Mouse (Mus musculus) lung, postnatal 0 days (tissue): ENCODE data around the gene Hoga1. TPM values are rescaled to one million over a fixed set of nuclear protein-coding genes. Genes with fewer than 3 reads are reported as not detected.
A peak's percentile ranks its signal among the peaks of the same experiment; 100 is the strongest.

ENCODE experiments used
- ATAC-seq: fragments of 200-750 bp; cut with Nextera tagmentation; 2 replicates; pipeline ENCODE4 v1.8.0; 2017; ENCODE audit warnings: moderate library complexity
- DNase-seq: peaks from one replicate; pipeline ENCODE4 v3.0.0-alpha.2; 2016; ENCODE audit warnings: low spot score
- H3K27ac ChIP-seq: fragments of 300-500 bp; sonication (generic); 2 replicates; pipeline ENCODE4 v1.5.1; 2014; ENCODE audit warnings: antibody characterized with exemption, mild to moderate bottlenecking, low read length, mixed read lengths
- H3K27me3 ChIP-seq: fragments of 300-500 bp; sonication (generic); replicated peaks from 2 replicates; pipeline ENCODE4 v1.6.1; 2014; ENCODE audit warnings: low read length, mixed read lengths; ENCODE audit not compliant: insufficient read depth
- H3K36me3 ChIP-seq: fragments of 300-500 bp; sonication (generic); 2 replicates; pipeline ENCODE4 v1.6.1; 2014; ENCODE audit warnings: low read length, mixed read lengths; ENCODE audit not compliant: insufficient read depth
- H3K4me1 ChIP-seq: fragments of 300-500 bp; sonication (generic); 2 replicates; pipeline ENCODE4 v1.6.1; 2014; ENCODE audit warnings: antibody characterized with exemption, low read depth, low read length, mixed read lengths; ENCODE audit not compliant: insufficient read depth
- H3K4me2 ChIP-seq: fragments of 300-500 bp; sonication (generic); replicated peaks from 2 replicates; pipeline ENCODE4 v1.6.1; 2014; ENCODE audit warnings: low read depth, mild to moderate bottlenecking, low read length, moderate library complexity, mixed read lengths
- H3K4me3 ChIP-seq: fragments of 300-500 bp; sonication (generic); 2 replicates; pipeline ENCODE4 v1.5.1; 2014; ENCODE audit warnings: low read depth, low read length
- H3K9ac ChIP-seq: fragments of 300-500 bp; sonication (generic); replicated peaks from 2 replicates; pipeline ENCODE4 v1.6.1; 2014; ENCODE audit warnings: low read depth, mild to moderate bottlenecking
- H3K9me3 ChIP-seq: fragments of 300-500 bp; sonication (generic); 2 replicates; pipeline ENCODE4 v1.6.1; 2016; ENCODE audit warnings: low read length, mixed read lengths
- CTCF ChIP-seq: IDR thresholded peaks from 2 replicates; pipeline ENCODE4 v1.5.1; 2016; ENCODE audit warnings: antibody characterized with exemption, mild to moderate bottlenecking
- EP300 ChIP-seq: IDR thresholded peaks from 2 replicates; pipeline ENCODE4 v1.6.1; 2016; ENCODE audit warnings: antibody characterized with exemption, mild to moderate bottlenecking, control low read depth
- WGBS: fragments of 180-500 bp; shearing (Covaris S2); extraction: QIAGEN DNeasy Blood & Tissue Kit; methylation state at CpG from one replicate; pipeline ENCODE4 v1.1.7; 2014; 5-methylcytosine and 5-hydroxymethylcytosine counted together
- polyA plus RNA-seq: library from polyadenylated mRNA; unstranded; fragments of >200 nt; fragmentation: Nextera tagmentation; extraction: Ambion mirVana; gene quantifications from 2 replicates; pipeline ENCODE4 v1.2.1, GENCODE M21; 2015

Hoga1 gene
- polyA plus RNA-seq, 1 experiment from 2014 or later, result 6.4 TPM

DNA sequence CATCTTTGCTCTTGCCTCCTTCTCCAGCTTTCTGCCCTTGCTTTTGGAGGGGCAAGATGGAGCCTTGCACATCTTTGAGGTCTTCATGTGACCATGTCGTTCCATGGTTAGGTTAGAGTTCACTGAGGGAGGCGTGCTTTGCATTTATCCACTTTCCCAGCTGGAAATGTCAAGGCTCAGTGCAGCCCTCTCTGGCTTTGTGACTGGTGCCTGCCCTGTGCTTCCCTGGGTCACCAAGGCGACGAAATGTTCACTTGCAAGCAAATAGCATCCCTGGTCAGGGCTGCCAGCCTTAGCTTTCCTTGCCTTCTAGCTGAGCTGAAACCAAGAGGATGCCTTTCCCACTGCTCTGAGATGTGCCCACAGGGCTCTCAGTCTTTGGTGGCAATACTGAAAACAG, 35.0 kb upstream of the Hoga1 start:
- no peaks in the 10 kb centered on the region; the same call in 1 of the 2 replicates for H3K36me3 ChIP-seq
- WGBS, result 75% methylated on average over 4 of the region's 4 CpGs
- ATAC-seq, result no peak
- H3K27me3 ChIP-seq, result no peaks in the 10 kb centered on the region
- no peak for TF ChIP-seq CTCF
- no peak for TF ChIP-seq EP300
- DNase-seq, result no peak
- H3K4me1 ChIP-seq, result no peaks in the 10 kb centered on the region
- no peak overlapping the region for H3K4me2 ChIP-seq
- H3K9ac ChIP-seq, result no peak overlapping the region
- no peaks in the 10 kb centered on the region for H3K9me3 ChIP-seq
- no peak overlapping the region for H3K4me3 ChIP-seq
- H3K27ac ChIP-seq, result no peak overlapping the region

DNA sequence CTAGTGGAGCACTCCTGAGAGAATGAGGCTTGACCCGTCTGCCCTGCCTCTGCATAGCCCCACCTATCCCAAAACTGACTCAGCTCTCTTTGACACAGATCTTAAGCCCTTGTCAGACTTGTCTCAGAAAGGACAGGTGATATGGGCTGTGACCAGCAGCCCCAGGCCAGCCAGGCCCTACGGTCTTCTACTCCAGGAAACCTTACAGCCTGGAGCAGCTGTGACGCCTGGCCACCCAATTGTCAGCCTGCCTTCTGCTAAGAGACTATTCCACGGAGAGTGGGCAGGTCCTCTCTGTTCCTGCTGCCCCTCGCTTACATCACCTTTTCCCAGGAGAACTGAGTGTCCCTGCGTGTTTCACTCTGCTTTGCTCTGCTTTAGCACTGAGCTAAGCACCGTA, 34.3 kb upstream of the Hoga1 start:
- Histone ChIP-seq H3K4me3 (no peak overlapping the region), H3K4me1 (peaks cover 4% of the 10 kb centered on the region; the same call in 1 of the 2 replicates), H3K9me3 (no peaks in the 10 kb centered on the region), H3K36me3 (no peaks in the 10 kb centered on the region; the same call in 1 of the 2 replicates), H3K27me3 (no peaks in the 10 kb centered on the region), H3K4me2 (no peak overlapping the region), H3K27ac (no peak overlapping the region), H3K9ac (no peak overlapping the region)
- WGBS, result 74% methylated on average over 7 of the region's 7 CpGs
- ATAC-seq (no peak), DNase-seq (no peak)
- no peak for TF ChIP-seq EP300
- TF ChIP-seq CTCF, result no peak

DNA sequence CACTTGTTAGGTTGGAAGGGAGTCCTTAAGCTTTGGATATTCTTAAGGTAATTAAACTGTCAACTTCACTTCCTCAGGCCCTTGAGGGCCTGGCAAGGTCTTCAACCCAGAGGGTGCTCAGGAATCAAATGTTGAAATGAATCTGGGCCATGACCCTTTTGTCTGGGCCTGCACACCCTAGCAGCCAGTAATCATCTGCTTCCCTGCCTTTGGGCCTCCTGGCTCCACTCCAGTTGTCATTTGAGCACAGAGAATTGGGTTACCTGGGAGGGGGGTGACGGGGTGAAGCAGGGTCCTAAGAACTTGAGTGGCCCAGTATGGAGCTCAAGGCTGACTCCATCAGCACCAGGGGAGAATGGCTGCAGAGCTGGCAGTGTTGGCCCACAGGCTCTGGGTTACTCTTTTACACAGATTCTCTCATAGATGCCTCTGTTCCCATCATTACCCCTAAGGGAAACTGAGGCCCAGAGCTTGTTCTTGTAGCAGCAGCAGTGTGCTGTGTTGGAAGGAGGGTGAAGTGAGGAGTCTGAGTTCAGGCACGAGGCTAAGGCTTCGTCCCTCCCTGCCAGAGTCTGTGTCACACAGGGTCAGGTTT, 31.1 kb upstream of the Hoga1 start:
- Histone ChIP-seq H3K4me1 (peaks cover 14% of the 10 kb centered on the region), H3K27me3 (no peaks in the 10 kb centered on the region), H3K9ac (no peak overlapping the region), H3K4me3 (no peak overlapping the region), H3K4me2 (no peak overlapping the region), H3K9me3 (no peaks in the 10 kb centered on the region), H3K27ac (no peak overlapping the region), H3K36me3 (no peaks in the 10 kb centered on the region; the same call in 1 of the 2 replicates)
- TF ChIP-seq CTCF (no peak), EP300 (no peak)
- ATAC-seq, result no peak
- DNase-seq, result no peak
- 91% methylated on average over 3 of the region's 3 CpGs for WGBS

DNA sequence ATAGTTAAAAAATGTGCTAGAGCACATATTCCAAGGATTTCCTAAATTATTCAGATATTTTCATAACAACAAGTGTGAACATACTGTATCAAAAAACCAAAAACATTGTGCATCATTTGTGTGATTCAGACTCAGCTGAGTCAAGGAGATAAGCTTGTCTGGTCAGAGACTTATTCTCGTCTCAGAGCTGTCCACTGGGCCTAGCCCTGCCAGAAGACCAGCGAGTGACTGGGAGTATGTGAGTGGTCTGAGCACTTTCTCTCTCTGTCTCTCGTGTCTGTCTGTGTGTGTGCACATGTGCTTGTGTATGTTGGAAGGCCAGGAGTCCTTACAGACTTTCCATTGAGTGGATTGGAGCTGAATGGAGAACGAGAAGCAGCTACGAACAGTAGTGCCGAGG, 30.4 kb upstream of the Hoga1 start:
- Histone ChIP-seq H3K36me3 (no peaks in the 10 kb centered on the region; the same call in 1 of the 2 replicates), H3K9me3 (no peaks in the 10 kb centered on the region), H3K27ac (no peak overlapping the region), H3K4me2 (no peak overlapping the region), H3K27me3 (no peaks in the 10 kb centered on the region), H3K4me1 (peaks cover 16% of the 10 kb centered on the region), H3K9ac (no peak overlapping the region), H3K4me3 (no peak overlapping the region)
- TF ChIP-seq CTCF (no peak), EP300 (no peak)
- ATAC-seq (no peak), DNase-seq (no peak)
- 70% methylated on average over 6 of the region's 6 CpGs for WGBS

DNA sequence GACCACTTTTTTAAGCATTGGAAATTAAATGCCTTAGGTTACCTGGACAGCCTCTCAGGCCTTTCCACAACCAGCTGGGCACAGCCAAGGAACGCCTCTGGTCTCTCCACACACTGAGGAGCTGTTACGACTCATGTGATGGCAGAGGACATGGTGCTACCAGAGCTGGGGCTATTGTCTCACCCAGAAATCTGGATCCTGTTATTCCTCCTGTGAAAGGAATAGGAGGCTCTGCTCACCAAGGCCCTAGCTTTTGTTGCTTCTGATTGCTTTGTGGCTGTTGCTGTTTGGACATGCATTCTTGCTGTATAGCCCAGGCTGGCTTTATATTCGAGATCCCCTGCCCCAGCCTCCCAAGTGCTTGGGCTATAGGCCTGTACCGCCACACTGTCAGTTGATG, 29.2 kb upstream of the Hoga1 start:
- Histone ChIP-seq H3K9me3 (no peaks in the 10 kb centered on the region), H3K4me2 (no peak overlapping the region), H3K9ac (no peak overlapping the region), H3K36me3 (no peaks in the 10 kb centered on the region; the same call in 1 of the 2 replicates), H3K27me3 (no peaks in the 10 kb centered on the region), H3K4me1 (peaks cover 16% of the 10 kb centered on the region), H3K27ac (0 out of 2 replicates have a peak overlapping the region, but pooled peaks have one; percentile 32), H3K4me3 (no peak overlapping the region)
- ATAC-seq (no peak), DNase-seq (no peak)
- 75% methylated on average over 4 of the region's 4 CpGs for WGBS
- TF ChIP-seq EP300 (no peak), CTCF (no peak)

DNA sequence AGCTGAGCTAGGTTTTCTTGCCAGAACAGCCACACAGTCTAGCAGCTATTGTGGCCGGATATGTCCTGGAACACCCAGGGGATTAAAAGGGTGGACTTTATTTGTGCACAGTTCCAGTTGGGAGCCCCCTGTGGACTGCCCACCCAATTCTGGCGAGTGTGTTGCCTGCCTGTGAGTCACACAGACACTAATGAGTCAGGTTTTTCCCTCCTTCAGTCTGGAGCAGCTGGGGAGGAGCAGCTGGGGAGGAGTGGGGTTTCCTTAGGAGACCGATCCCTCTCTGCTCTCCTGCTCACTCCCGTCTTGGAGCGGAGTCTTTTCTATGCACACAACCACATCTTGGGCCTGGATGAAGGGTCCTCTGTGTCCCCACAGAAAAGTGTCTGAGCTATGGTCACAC, 28.6 kb upstream of the Hoga1 start:
- ATAC-seq (peak; percentile 34), DNase-seq (peak; percentile 48)
- Histone ChIP-seq H3K27me3 (no peaks in the 10 kb centered on the region), H3K9ac (no peak overlapping the region), H3K36me3 (no peaks in the 10 kb centered on the region), H3K4me3 (no peak overlapping the region), H3K4me1 (peaks cover 16% of the 10 kb centered on the region), H3K27ac (peak overlapping the region; percentile 84), H3K9me3 (no peaks in the 10 kb centered on the region), H3K4me2 (no peak overlapping the region)
- WGBS, result 63% methylated on average over 5 of the region's 5 CpGs
- 0 out of 2 replicates have a peak, but pooled peaks have one; percentile 2 for TF ChIP-seq CTCF
- TF ChIP-seq EP300, result no peak
